Mouse (Mus musculus) neural tube, embryonic 14.5 days (tissue): ENCODE data around the gene Blvrb. TPM values are rescaled to one million over a fixed set of nuclear protein-coding genes. Genes with fewer than 3 reads are reported as not detected.
"Not testable (repeated sequence)": the region's sequence is repeated elsewhere in the genome, so short reads cannot be mapped to it uniquely, and the experiment has no call there.

ENCODE experiments used
- ATAC-seq: fragments of 200-750 bp; cut with Nextera tagmentation; 2 replicates; pipeline ENCODE4 v1.8.0; 2017; ENCODE audit warnings: low read depth, mild to moderate bottlenecking, moderate TSS enrichment, moderate library complexity
- H3K27ac ChIP-seq: fragments of 300-500 bp; sonication (generic); 2 replicates; pipeline ENCODE4 v1.5.1; 2014; ENCODE audit warnings: low read depth, mild to moderate bottlenecking, control low read depth, low read length, moderate library complexity, mixed read lengths
- H3K27me3 ChIP-seq: fragments of 300-500 bp; sonication (generic); 2 replicates; pipeline ENCODE4 v1.6.1; 2014; ENCODE audit warnings: low read length; ENCODE audit not compliant: control insufficient read depth, insufficient read depth
- H3K36me3 ChIP-seq: fragments of 300-500 bp; sonication (generic); 2 replicates; pipeline ENCODE4 v1.6.1; 2014; ENCODE audit warnings: low read length, mixed read lengths; ENCODE audit not compliant: control insufficient read depth, insufficient read depth
- H3K4me1 ChIP-seq: fragments of 300-500 bp; sonication (generic); 2 replicates; pipeline ENCODE4 v1.6.1; 2014; ENCODE audit warnings: low read length; ENCODE audit not compliant: control insufficient read depth, insufficient read depth
- H3K4me2 ChIP-seq: fragments of 300-500 bp; sonication (generic); 2 replicates; pipeline ENCODE4 v1.6.1; 2014; ENCODE audit warnings: mild to moderate bottlenecking, low read depth, low read length, control low read depth
- H3K4me3 ChIP-seq: fragments of 300-500 bp; sonication (generic); 2 replicates; pipeline ENCODE4 v1.5.1; 2014; ENCODE audit warnings: low read depth, low read length, control low read depth, mixed read lengths
- H3K9ac ChIP-seq: fragments of 300-500 bp; sonication (generic); replicated peaks from 2 replicates; pipeline ENCODE4 v1.6.1; 2014; ENCODE audit warnings: low read depth, mild to moderate bottlenecking, control low read depth, low read length, mixed read lengths
- H3K9me3 ChIP-seq: fragments of 300-500 bp; sonication (generic); 2 replicates; pipeline ENCODE4 v1.6.1; 2016; ENCODE audit warnings: low read length; ENCODE audit not compliant: control insufficient read depth
- WGBS: fragments of 180-500 bp; shearing (Covaris S2); extraction: QIAGEN DNeasy Blood & Tissue Kit; methylation state at CpG from one replicate; pipeline ENCODE4 v1.1.7; 2014; 5-methylcytosine and 5-hydroxymethylcytosine counted together
- polyA plus RNA-seq: library from polyadenylated mRNA; unstranded; fragments of >200 nt; fragmentation: Nextera tagmentation; extraction: Ambion mirVana; gene quantifications from 2 replicates; pipeline ENCODE4 v1.2.1, GENCODE M21; 2014

Blvrb gene
- polyA plus RNA-seq, 1 experiment from 2014 or later: 12.1 TPM

DNA sequence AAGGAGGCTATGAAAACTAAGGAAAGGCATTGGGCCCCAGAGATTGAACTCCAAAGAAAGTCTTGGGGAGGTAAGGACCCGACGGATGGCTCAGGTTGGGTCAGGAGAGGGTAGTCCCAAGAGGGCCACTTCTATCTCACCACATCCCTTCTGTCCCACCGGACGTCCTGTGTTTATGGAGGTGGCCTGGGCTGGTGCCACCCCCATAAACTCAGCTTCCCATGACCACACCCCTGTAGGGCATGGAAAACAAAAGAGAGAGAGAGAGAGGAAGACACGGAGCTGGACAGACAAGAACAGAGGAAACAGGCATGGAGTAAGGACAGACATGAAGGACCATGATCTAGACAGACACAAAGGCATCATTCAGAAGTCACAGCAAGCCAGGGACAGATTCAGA is 45.7 kb downstream of the Blvrb start:
- ATAC-seq: no peak
- Histone ChIP-seq H3K9ac (no peak overlapping the region), H3K4me3 (no peak overlapping the region), H3K4me1 (0 out of 2 replicates have a peak, but pooled peaks cover 2% of the 10 kb centered on the region), H3K4me2 (no peak overlapping the region), H3K27ac (no peak overlapping the region), H3K9me3 (no peaks in the 10 kb centered on the region), H3K27me3 (no peaks in the 10 kb centered on the region), H3K36me3 (no peaks in the 10 kb centered on the region)
- WGBS: 83% methylated on average over 5 of the region's 5 CpGs

DNA sequence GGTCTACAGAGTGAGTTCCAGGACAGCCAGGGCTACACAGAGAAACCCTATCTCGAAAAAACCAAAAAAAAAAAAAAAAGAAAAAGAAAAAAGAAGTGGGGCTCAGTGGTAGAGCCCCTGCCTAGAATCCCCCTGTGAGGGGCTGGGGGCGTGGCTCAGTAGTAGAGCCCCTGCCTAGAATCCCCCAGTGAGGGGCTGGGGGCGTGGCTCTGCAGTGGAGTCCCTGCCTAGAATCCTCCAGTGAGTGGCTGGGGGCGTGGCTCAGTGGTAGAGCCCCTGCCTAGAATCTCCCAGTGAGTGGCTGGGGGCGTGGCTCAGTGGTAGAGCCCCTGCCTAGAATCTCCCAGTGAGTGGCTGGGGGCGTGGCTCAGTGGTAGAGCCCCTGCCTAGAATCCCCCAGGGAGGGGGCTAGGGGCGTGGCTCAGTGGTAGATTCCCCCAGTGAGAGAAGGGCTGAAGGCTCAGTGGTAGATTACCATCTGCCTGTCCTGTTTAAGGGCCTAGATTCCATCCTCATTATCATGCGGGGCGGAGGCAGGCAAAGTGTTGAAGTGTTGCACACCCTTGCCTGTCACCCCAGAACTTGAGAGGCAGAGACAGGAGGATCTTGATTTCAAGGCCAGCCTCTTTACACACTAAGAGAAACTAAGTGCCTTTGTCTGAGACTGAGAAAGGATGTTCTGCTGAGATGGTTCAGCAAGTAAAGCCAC is 47.0 kb downstream of the Blvrb start:
- H3K9me3 ChIP-seq, ATAC-seq, H3K27me3 ChIP-seq, H3K4me3 ChIP-seq, H3K4me2 ChIP-seq, H3K36me3 ChIP-seq, H3K9ac ChIP-seq, H3K27ac ChIP-seq, H3K4me1 ChIP-seq: not testable (repeated sequence)
- WGBS: 94% methylated on average over 9 of the region's 9 CpGs

DNA sequence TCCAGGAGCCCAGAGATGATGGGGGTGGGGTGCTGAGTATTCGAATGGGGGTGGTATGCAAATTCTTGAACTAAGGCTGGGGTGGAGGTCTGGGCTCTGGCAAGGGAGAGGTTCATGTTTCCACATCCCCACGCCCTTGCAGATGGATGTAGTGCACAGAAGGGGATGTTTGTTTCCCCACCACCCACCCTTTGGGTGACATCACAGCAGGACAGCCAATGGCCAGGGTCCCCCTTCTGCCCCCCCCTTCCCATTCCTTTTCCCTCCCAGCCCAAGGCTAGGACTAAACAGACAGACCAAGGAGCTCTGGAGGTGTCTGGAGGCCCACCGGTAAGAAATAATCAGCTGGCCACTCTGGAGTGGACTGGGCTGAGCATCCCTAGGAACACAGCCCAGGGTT is 51.3 kb downstream of the Blvrb start, which contains the start of gene Prx:
Prx (plus strand) TSS at position 289 of the 400 bp plus-strand sequence.
- no peak for ATAC-seq
- Histone ChIP-seq H3K9ac (no peak within 1 kb of the TSS), H3K36me3 (no peaks in the 10 kb centered on the region), H3K4me3 (no peak within 1 kb of the TSS), H3K4me2 (no peak within 1 kb of the TSS), H3K27me3 (no peaks in the 10 kb centered on the region), H3K27ac (no peak within 1 kb of the TSS), H3K9me3 (no peaks in the 10 kb centered on the region), H3K4me1 (no peaks in the 10 kb centered on the region)
- 66% methylated on average over 3 of the region's 3 CpGs for WGBS

DNA sequence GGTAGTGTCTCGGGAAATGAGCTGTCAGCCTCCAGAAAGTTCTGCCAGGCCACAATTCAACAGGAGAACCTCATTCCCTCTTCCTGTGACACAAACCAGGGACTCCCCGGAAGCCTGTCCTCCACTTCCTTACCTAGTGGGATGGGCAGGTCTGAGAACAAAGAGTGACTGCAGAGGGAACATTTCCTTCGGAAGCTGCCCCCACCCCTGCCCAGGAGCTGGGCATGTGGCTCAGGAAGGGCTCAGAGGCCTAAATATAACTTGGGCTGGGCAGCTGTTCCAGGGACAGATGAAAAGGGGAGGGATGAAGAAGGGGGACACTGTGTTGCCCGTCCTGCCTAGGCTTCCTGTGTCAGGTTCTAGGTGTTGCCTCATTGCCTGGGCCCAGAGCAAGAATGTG is 53.8 kb downstream of the Blvrb start:
- ATAC-seq: no peak
- no peaks in the 10 kb centered on the region for H3K4me1 ChIP-seq
- H3K9me3 ChIP-seq: no peaks in the 10 kb centered on the region
- WGBS: 75% methylated on average over 4 of the region's 4 CpGs
- H3K27me3 ChIP-seq: no peaks in the 10 kb centered on the region
- H3K27ac ChIP-seq: no peak overlapping the region
- H3K4me3 ChIP-seq: no peak overlapping the region
- H3K36me3 ChIP-seq: no peaks in the 10 kb centered on the region
- no peak overlapping the region for H3K4me2 ChIP-seq
- H3K9ac ChIP-seq: no peak overlapping the region

DNA sequence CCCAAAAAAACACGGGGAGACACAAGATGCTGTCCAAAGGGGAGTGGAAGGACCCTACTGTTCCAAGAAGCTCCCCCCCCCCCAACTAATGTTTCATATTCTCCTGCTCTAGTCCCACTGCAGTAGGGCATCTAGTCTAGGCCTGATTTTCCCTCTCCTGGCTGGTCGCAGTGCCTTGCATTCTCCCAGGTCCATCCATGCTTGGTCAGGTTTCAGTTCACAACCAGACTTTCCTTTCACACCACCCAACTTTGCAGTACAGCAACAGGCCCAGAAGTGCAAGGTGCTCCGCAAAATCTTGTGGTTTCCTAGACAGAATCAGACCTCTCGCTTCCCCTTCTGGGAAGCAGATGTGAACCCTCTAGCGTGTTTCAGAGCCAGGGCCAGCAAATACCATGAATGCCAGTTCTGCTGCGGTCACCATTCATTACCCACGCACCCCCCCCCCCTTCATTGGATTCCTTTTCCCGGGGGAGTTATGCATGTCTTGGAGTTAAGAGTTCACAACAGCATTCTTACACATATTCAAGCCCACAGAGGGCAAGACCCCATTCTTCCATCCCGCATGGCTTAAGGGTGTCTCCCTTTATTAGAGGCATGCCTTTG is 59.1 kb downstream of the Blvrb start:
- 0 out of 2 replicates have a peak, but pooled peaks have one; percentile 12 for ATAC-seq
- no peaks in the 10 kb centered on the region; the same call in 1 of the 2 replicates for H3K4me1 ChIP-seq
- no peak overlapping the region for H3K4me3 ChIP-seq
- H3K9ac ChIP-seq: no peak overlapping the region
- no peak overlapping the region; the same call in 1 of the 2 replicates for H3K27ac ChIP-seq
- H3K4me2 ChIP-seq: peak overlapping the region; percentile 46
- no peaks in the 10 kb centered on the region for H3K9me3 ChIP-seq
- no peaks in the 10 kb centered on the region for H3K36me3 ChIP-seq
- H3K27me3 ChIP-seq: no peaks in the 10 kb centered on the region
- 42% methylated on average over 9 of the region's 9 CpGs for WGBS

DNA sequence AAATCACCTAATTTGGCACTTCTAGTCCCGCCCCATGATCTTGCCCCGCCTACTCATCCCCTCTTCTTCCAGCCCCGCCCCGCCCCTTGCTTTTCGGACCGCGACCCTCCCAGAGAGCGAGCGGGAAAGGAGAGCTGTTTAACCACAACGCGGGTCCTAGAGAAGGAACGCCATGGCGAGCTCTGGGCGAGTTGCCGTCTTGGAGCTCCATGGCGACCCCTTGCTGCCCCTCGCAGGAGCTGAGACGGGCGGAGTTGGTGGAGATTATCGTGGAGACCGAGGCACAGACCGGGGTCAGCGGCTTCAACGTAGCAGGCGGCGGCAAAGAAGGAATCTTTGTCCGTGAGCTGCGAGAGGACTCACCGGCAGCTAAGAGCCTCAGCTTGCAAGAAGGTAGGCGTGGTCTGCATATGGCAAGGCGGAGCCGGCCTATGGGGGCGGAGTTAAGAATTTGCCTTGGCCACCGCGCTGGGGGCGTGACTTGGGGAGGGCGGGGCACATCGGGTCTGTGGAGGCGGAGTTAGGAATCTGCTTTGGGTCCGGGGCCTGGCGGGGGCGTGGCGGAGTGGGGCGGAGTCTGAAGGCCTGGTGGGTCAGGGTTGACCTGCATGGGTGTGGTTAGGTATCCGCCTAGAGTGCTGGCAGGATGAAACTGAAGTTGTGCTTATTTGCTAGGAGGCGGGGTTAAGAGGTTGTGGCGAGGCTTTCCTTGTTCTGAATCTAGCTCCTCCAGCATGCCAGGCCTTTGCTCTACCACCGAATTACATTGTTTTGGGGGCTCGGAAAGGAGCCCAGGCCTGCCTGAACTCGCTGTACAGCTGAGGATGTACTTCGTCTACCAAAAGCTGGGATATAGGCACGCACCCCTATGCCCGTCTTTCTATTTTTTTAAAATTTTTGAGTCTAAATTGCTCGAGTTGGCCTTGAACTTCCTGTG is 60.2 kb downstream of the Blvrb start:
- WGBS: 1% methylated on average over 51 of the region's 54 CpGs
- peak overlapping the region; percentile 46 for H3K4me2 ChIP-seq

DNA sequence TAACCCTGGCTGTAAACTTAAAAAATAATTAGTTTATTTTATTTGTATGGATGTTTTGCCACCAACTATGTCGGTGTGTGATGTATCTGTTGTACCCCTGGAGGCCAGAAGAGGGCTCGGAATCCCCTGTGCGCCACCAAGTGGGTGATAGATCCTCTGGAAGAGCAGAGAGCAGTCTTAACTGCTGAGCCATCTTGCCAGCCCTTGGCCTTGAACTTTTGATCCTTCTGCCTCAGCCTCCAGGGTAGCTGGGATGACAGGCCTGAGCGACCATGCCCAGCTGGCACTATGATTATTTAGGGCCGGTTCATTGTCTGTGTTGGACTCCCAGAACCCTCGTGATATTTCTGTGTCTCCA is 60.8 kb downstream of the Blvrb start:
- Histone ChIP-seq H3K4me2 (peak overlapping the region; percentile 46; the same call in 1 of the 2 replicates), H3K36me3 (no peaks in the 10 kb centered on the region), H3K4me1 (no peaks in the 10 kb centered on the region; the same call in 1 of the 2 replicates), H3K27me3 (no peaks in the 10 kb centered on the region), H3K9ac (no peak overlapping the region), H3K27ac (no peak overlapping the region), H3K9me3 (no peaks in the 10 kb centered on the region), H3K4me3 (no peak overlapping the region)
- peak; percentile 48 for ATAC-seq
- WGBS: 26% methylated on average over 6 of the region's 6 CpGs

More for the DNA sequence above, 60.2 kb downstream of the Blvrb start:
- Histone ChIP-seq H3K4me1 (no peaks in the 10 kb centered on the region; the same call in 1 of the 2 replicates), H3K27ac (peak overlapping the region; percentile 79), H3K36me3 (no peaks in the 10 kb centered on the region), H3K9ac (peak overlapping the region; percentile 51), H3K9me3 (no peaks in the 10 kb centered on the region), H3K4me3 (peak overlapping the region; percentile 38), H3K27me3 (no peaks in the 10 kb centered on the region)
- ATAC-seq: peak; percentile 89

DNA sequence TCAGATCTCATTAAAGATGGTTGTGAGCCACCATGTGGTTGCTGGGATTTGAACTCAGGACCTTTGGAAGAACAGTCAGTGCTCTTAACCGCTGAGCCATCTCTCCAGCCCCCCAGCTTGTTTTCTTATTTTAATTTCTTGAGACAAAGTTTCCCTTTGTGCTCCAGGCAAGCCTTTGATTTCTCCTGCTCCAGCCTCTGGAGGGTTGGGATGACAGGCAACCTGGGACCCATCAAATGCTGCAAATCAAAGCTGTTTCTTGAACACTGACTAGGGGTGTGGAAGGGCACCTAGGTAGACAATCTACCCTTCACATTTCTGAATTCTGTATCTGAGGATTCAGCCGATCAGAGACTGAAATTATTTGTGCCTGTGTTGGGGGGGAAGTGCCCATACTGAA is 63.0 kb downstream of the Blvrb start:
- Histone ChIP-seq H3K4me3 (no peak overlapping the region), H3K4me1 (no peaks in the 10 kb centered on the region; the same call in 1 of the 2 replicates), H3K27ac (no peak overlapping the region), H3K36me3 (no peaks in the 10 kb centered on the region), H3K27me3 (no peaks in the 10 kb centered on the region), H3K9me3 (no peaks in the 10 kb centered on the region), H3K4me2 (no peak overlapping the region), H3K9ac (no peak overlapping the region)
- WGBS: 81% methylated on average over 2 of the region's 2 CpGs
- no peak for ATAC-seq
